Mouse (Mus musculus): Measurements from ENCODE around the gene Hnf1a.

The Hnf1a gene

GRCm38 (mm10) chr5:114970824-114971227 lies at the start of gene Hnf1a:
Hnf1a (minus strand) TSS chr5:114971094.
- in situ Hi-C loops (cut with MboI, MseI), result no loop called here

- in situ Hi-C loops (cut with MboI, MseI), result no loop called here
These were observed 47.9 kb upstream of the Hnf1a start for GRCm38 (mm10) chr5:115018813-115019212.

DNA sequence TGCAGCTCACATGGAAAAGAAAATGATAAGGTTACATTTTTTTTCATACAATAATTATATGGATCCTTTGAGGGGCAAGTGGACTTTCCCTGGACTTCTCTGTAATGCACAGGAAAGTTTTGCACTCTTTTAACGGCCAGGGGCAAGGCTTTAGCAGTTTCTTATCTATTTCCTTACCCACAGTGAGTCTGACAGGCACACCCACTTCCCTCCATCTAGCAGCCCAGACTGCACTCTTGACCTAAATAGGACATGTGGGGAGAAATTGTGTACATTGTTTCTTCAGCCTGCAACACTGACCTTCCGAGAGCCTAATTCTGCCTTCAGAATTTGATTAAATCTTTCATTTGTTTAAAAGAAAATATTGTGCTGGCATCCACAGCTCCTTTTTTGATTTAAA lies 47.4 kb upstream of the Hnf1a start:
- in situ Hi-C loops (cut with MboI, MseI), result no loop called here

DNA sequence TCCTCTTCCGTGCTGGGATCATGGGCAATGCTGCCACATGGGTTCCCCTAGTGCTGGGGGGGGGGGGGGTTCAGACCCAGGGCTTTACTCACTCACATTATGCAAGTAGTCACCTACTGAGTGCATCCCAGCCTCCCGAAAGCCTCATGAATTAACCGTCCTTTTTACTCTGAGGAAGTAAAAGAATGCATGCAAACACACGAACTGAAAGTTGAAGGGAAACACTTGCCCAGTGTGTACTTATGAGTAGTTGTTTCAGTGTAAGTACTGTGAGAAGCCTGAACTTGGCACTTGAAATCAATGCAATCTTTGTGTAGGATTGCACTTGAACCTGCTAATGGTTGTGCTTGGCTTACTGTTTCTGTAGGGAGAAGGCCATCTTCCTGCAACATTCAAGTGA lies 44.2 kb upstream of the Hnf1a start:
- in situ Hi-C loops (cut with MboI, MseI), result no loop called here

DNA sequence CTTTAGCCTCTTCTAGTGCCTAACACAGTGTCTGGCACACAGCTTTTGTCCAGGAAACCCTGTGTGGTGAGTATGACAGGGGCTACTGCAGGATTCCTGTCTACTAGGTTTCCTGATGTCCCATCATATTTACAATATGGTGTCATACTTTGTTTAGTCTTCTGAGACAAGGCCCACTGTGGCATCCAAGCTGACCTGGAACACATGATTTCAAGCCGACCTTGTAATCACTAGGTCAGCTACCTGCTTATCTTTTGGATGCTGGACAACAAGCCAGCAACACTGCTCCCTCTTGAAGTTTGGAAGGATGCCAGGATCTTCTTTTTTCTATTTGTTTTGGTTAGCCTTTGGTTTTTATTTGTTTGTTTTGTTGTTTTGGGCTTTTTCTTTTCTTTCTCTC lies 43.7 kb upstream of the Hnf1a start:
- in situ Hi-C loops (cut with MboI, MseI), result no loop called here

GRCm38 (mm10) chr5:115013436-115013835 lies 42.5 kb upstream of the Hnf1a start:
- in situ Hi-C loops (cut with MboI, MseI), result no loop called here

DNA sequence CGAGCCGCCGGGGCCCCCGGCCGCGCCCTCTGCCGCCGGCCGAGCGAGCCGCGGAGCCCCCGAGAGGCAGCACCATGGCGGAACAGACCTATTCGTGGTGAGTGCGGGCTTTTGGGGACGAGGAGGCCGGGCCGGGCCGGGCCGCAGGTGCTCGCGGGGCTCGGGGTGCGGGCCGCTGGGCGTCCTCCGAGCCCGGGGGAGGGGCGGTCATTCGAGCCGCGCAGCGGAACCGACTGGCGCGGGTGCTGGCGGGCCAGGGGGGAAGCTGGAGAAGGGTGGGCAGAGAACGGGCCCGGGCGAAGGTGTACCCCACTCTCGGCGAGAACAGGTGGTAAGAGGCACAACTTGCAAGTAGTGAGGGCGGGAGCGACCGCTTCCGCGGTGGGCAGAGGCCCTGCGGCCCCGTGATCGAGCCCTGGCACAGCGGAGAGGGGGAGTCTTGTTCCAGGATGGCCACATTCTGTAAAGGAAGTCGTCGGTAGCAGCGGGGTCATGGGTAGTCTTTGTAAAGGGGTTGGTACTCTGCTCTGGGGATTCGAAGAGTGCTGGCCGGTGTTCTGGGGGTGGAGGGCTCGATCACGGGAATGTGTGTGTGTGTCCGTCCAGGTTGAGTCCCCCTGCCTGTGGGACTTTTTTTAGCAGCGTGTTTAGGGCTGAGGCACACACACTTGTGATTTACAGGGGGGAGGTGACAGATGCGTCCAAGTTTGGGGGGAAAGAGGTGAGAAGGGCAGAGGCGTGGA lies 40.8 kb upstream of the Hnf1a start:
- in situ Hi-C loops (cut with MboI, MseI), result no loop called here

DNA sequence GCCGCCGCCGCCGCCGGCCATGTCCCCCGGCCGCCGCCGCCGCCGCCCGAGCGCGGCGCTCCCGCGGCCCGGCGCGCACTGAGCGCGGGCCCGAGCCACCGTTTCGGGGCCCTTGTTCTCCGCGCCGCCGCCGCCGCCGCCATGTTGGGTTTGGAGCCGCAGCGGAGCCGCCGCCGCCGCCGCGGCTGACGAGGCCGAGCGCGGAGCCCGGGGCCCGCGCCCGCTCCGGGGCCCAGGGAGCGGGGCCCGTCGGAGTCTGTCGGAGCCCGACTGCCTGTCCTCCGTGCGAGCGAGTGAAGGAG lies 40.3 kb upstream of the Hnf1a start:
- in situ Hi-C loops (cut with MboI, MseI), result no loop called here

DNA sequence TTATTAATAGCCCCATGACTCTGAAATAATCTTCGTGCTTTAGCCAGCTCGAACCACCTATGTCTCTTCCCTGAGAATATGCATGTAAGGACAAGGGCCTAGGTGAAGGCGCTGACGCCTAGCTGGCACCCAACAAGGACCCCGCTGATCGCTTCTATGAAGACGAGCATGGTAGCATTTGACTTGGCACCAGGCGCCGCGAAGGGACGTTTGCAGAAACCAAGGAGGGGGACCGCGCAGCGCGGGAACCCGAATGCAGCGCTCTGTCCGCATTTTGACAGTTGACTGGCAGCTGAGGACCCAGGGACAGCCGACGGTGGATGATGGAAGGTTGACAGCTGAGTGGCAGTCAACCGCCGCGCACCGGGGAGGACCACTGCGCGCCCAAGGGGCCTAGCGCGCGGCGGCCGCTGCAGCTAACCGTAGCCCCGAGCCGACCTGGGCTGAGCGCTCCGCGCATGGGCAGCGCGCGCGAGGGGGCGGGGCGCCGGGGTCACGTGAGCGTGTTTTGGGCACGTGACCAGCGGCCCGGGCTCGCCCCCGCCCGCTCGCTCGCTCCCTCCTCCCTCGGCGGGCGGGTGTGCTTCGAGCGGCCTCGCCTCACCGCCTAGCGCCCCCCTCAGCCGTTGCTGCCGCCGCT lies 39.8 kb upstream of the Hnf1a start, which contains the start of gene Sppl3:
Gene Sppl3, plus strand, starts transcription at position 561 of the 640 bp plus-strand sequence.
- in situ Hi-C loops (cut with MboI, MseI), result no loop called here

- in situ Hi-C loops (cut with MboI, MseI), result no loop called here
These were observed 39.1 kb upstream of the Hnf1a start for GRCm38 (mm10) chr5:115009961-115010360.

- in situ Hi-C loops (cut with MboI, MseI), result no loop called here
These were observed 38.2 kb upstream of the Hnf1a start for GRCm38 (mm10) chr5:115009143-115009542.

GRCm38 (mm10) chr5:115008307-115008706 lies 37.4 kb upstream of the Hnf1a start:
- in situ Hi-C loops (cut with MboI, MseI), result no loop called here

DNA sequence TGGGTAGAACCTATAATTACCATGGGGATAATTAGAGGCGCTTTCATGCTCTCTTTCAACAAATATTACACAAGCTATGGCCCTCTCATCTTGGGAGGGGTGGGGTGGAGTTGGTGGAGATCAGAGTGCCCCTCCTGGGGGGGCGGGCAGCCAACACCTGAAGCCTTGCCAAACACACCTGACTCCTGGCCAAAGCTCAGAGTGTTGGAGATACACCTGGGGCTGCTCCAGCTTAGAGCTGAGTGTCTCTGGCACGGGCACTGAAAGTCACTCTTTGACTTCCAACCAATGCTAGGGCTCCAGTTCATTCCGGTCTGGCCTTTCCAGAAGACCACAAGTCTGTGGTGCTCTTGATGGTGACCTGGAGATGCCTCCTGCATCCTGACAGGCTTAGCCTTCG lies 36.9 kb upstream of the Hnf1a start:
- in situ Hi-C loops (cut with MboI, MseI), result no loop called here

DNA sequence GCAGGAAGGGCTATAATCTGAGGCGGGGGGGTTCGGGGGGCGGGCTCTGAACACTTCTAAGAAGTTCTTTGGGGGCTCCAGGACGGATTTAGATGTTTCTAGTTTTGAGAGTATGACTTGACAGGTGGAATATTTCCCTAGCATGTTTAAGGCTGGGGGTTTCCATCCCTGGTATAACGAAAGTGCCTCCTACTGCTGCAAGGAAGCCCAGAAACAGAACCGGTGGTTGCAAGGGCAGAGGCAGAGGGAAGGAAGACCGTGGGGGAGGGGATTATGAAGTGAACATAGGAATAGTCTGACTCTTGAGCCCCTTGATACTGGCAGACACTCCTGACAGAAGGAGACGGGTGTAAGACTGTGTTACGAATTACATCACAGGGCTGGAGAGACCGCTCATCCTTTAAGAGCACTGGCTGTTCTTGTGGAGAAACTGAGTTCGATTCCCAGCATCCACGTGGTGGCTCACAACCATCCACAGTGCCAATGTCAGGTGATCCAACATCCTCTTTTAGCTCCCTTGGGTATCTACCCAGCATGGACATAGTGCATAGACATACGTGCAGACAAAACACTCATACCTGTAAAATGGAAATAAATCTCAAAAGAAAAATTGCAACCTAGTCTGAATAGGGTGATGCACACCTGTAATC lies 32.5 kb upstream of the Hnf1a start:
- in situ Hi-C loops (cut with MboI, MseI), result no loop called here

DNA sequence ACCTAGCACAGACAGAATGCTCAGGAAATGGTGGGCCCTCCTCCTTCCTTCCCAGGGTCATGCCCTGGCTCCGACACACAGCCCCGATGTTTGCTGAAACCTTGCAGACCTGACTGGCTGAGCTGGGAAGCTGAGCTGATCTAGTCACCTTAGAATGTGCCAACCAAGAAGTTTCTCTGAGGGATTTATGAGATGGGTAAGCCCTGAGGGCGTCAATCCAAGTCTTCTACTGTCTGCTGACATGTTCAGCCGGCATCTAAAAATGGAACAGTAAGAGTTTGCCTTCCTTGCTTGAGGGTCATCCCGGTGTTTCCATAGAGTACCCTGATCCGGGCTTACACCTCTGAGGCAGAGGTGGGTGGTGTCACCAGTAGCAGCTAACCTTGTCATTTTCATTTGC lies 31.9 kb upstream of the Hnf1a start:
- in situ Hi-C loops (cut with MboI, MseI), result no loop called here

DNA sequence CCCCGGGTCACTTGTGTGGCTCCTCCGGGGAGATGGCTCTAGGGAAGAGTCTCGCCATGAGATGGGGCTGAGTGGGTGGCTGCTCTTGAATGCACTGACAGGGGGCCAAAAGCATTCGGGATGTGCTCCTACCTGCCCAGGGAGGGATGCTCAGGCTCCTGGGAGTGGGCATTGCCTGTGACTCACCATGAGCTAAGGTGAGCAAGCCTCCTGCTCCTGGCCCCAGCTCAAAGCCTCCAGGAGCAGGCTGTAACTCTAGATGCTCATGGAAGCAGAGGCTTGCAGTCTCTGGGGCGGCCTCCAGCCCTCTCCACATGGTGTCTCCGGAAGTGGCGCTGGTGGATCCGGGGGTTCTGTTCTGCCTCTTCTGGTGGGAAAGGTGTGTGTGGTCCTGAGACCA lies 30.6 kb upstream of the Hnf1a start:
- in situ Hi-C loops (cut with MboI, MseI), result no loop called here

DNA sequence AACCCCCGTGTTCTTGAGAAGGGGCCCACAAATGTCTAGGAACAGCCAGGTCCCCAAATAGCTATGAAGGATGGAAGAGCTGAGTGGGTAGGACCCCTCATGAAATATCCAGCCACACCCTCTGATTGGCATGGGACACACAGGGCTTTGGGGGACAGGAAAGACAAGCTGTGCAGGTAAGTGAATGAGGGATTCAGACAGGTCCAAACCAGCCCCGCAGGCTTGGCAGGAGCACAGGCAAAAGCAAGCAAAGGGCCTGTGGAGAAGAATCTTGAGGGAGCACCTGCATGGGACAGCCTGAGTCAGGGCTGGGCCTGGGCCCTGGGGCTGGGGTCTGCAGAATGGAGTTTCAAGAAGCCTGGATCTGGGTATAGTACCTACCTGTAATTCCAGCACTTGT lies 29.6 kb upstream of the Hnf1a start:
- in situ Hi-C loops (cut with MboI, MseI), result no loop called here

DNA sequence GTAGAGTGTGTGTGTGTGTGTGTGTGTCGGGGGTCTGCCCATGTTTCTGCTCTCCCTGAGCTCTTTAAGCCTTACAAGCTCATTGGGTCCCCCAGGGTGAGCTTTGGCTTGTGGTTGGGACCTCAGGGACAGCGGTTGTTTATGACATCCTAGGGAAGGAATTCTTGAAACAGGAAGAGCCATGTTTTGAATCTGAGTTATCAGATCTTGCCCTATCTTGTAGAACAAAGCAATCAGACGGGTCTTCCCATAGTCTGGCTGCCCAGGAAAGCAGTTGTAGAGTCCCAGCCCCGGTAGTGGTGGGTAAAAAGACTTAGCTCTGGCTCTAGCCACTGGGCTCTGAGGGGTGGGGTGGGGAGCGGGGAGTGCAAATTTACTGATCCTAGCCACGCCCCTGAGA lies 26.4 kb upstream of the Hnf1a start:
- in situ Hi-C loops (cut with MboI, MseI), result no loop called here

- in situ Hi-C loops (cut with MboI, MseI), result no loop called here
These were observed 25.6 kb upstream of the Hnf1a start for GRCm38 (mm10) chr5:114996447-114996846.

DNA sequence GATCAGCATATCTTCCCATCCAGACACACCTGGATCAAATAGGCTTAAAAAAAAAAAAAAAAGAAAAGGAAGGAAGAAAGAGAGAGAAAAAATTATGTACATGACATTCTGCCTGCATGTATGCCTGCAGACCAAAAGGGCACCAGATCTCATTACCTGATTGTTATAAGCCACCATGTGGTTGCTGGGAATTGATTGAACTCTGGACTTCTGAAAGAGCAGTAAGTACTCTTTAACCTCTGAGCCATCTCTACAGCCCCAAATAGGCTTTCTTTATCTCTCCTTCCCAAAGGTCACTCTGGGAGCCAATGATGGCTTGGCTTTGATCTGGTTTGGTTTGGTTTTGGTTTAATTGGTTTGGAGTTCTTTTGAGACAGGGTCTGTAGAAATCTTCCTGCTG lies 14.2 kb upstream of the Hnf1a start:
- in situ Hi-C loops (cut with MboI, MseI), result no loop called here

DNA sequence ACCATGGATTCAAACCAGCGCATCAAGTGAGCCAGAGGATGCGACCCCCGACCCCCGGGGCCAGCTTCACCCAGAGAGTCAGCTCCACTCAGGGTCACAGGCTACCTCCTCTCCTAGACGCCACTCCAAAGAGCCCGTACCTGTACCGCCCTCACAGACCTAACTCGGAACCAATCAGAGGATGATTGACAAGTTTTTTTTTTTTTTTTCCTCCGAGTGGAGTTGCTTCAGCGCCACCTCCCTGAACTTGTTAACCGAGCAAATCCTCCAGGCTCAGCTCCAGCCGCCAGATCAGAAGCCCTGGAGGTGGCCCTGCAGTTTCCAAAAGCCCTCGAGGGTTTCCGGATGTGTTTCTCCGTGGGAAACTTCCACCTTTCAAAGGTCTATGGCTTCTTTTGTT lies 11.1 kb upstream of the Hnf1a start:
- in situ Hi-C loops (cut with MboI, MseI), result no loop called here

GRCm38 (mm10) chr5:114980122-114980748 lies 9.3 kb upstream of the Hnf1a start:
- in situ Hi-C loops (cut with MboI, MseI), result no loop called here

Data from regulatory T cell (primary cell).